13 mouse cellular contexts compared by ENCODE assay signal in genomic region chr6:137982195-137982737, GRCm38 (mm10).
DNase-seq lines count a peak whose midpoint lies in the region; ATAC-seq and TF ChIP-seq lines count a peak whose summit lies in the region.
"Had no signal": no experiment of that assay in that cellular context is flagged by ENCODE, and none has a peak within 500 bp of the region (broad histone marks: within the 10 kb centered on the region; RNA-seq: fewer than 3 reads in every experiment).

No protein-coding gene starts in this region.

- H3K27me3 ChIP-seq in heart, embryonic 12.5 days (replicated peaks): no peaks in the 10 kb centered on the region
- no peaks in the 10 kb centered on the region for H3K27me3 ChIP-seq in heart, embryonic 11.5 days (ENCODE audit: control insufficient read depth, insufficient read depth, low read length)
- H3K27me3 ChIP-seq in E14TG2a.4 (ENCODE audit: insufficient read depth, low read length): peaks cover 2% of the 10 kb centered on the region; the same call in 1 of the 2 replicates
- H3K27me3 ChIP-seq in embryonic facial prominence, embryonic 14.5 days (replicated peaks; ENCODE audit: control insufficient read depth, insufficient read depth, low read length): no peaks in the 10 kb centered on the region
- no peaks in the 10 kb centered on the region for H3K27me3 ChIP-seq in limb, embryonic 14.5 days (ENCODE audit: control insufficient read depth, insufficient read depth, low read length)
- H3K27me3 ChIP-seq: liver, embryonic 15.5 days had no signal

- no peak overlapping the region for H3K9ac ChIP-seq in heart, embryonic 12.5 days
- H3K9ac ChIP-seq in heart, embryonic 11.5 days (ENCODE audit: low read depth, low read length): no peak overlapping the region
- H3K9ac ChIP-seq in embryonic facial prominence, embryonic 14.5 days (ENCODE audit: low read depth, low read length): no peak overlapping the region
- H3K9ac ChIP-seq in limb, embryonic 14.5 days (ENCODE audit: low read depth, low read length, severe bottlenecking): peak overlapping the region; percentile 0; the same call in 1 of the 2 replicates
- H3K9ac ChIP-seq: liver, embryonic 15.5 days had no signal

- no peak for TF ChIP-seq CTCF in E14TG2a.4 (conservative IDR thresholded peaks at IDR 0.05; ENCODE audit: low read length)

- peak; percentile 31 for DNase-seq in embryonic facial prominence, embryonic 14.5 days (ENCODE audit: low spot score)
- DNase-seq in limb, embryonic 14.5 days (ENCODE audit: low spot score): no peak
- DNase-seq in cerebellum, adult 9-10 months: no peak
- DNase-seq in natural killer cell, adult 2 months (ENCODE audit: low spot score in 2 of 2): no peak
- DNase-seq: adrenal gland, postnatal 14 days; cerebellum, adult 8-10 months; thymus, adult 2 months had no signal

- no peak for ATAC-seq in heart, embryonic 12.5 days (ENCODE audit: insufficient number of reproducible peaks, low FRiP score)
- no peak for ATAC-seq in heart, embryonic 11.5 days (replicated peaks; ENCODE audit: insufficient number of reproducible peaks, low FRiP score, low TSS enrichment)
- ATAC-seq in embryonic facial prominence, embryonic 14.5 days (ENCODE audit: low read depth): no peak
- ATAC-seq in limb, embryonic 14.5 days (ENCODE audit: low FRiP score, low read depth): no peak
- ATAC-seq in frontal cortex, adult (ENCODE audit: low TSS enrichment): no peak

- 59% methylated on average over 19 of the region's 19 CpGs for WGBS in heart, embryonic 12.5 days
- 67% methylated on average over 19 of the region's 19 CpGs for WGBS in heart, embryonic 11.5 days (ENCODE audit: insufficient replicate concordance)
- WGBS in embryonic facial prominence, embryonic 14.5 days: 39% methylated on average over 19 of the region's 19 CpGs
- 28% methylated on average over 19 of the region's 19 CpGs for WGBS in limb, embryonic 14.5 days

- no peaks in the 10 kb centered on the region for H3K9me3 ChIP-seq in heart, embryonic 12.5 days (replicated peaks)
- no peaks in the 10 kb centered on the region for H3K9me3 ChIP-seq in heart, embryonic 11.5 days (replicated peaks; ENCODE audit: control insufficient read depth, low read length)
- H3K9me3 ChIP-seq in E14TG2a.4 (ENCODE audit: low read length): no peaks in the 10 kb centered on the region
- H3K9me3 ChIP-seq in embryonic facial prominence, embryonic 14.5 days (ENCODE audit: control insufficient read depth, low read length): no peaks in the 10 kb centered on the region
- no peaks in the 10 kb centered on the region for H3K9me3 ChIP-seq in limb, embryonic 14.5 days (ENCODE audit: control insufficient read depth, low read length)
- H3K9me3 ChIP-seq: heart, embryonic 10.5 days; liver, embryonic 15.5 days had no signal

- 0 out of 2 replicates have a peak overlapping the region, but pooled peaks have one; percentile 0 for H3K4me2 ChIP-seq in heart, embryonic 12.5 days
- no peak overlapping the region for H3K4me2 ChIP-seq in heart, embryonic 11.5 days
- peak overlapping the region; percentile 39 for H3K4me2 ChIP-seq in embryonic facial prominence, embryonic 14.5 days (ENCODE audit: low read depth, low read length)
- H3K4me2 ChIP-seq in limb, embryonic 14.5 days (replicated peaks; ENCODE audit: low read depth, low read length, severe bottlenecking): peak overlapping the region; percentile 16; the same call in 1 of the 2 replicates
- H3K4me2 ChIP-seq: liver, embryonic 15.5 days had no signal

- TF ChIP-seq POLR2A in limb, embryonic 14.5 days (IDR thresholded peaks at IDR 0.05; ENCODE audit: borderline replicate concordance, extremely low read depth, insufficient read depth, insufficient read length): no peak

- no peaks in the 10 kb centered on the region for H3K4me1 ChIP-seq in heart, embryonic 12.5 days (replicated peaks)
- no peaks in the 10 kb centered on the region for H3K4me1 ChIP-seq in heart, embryonic 11.5 days (ENCODE audit: control insufficient read depth, insufficient read depth, low read length)
- H3K4me1 ChIP-seq in E14TG2a.4 (replicated peaks; ENCODE audit: low read depth, low read length): no peaks in the 10 kb centered on the region
- H3K4me1 ChIP-seq in embryonic facial prominence, embryonic 14.5 days (ENCODE audit: control insufficient read depth, insufficient read depth, low read length): no peaks in the 10 kb centered on the region
- no peaks in the 10 kb centered on the region for H3K4me1 ChIP-seq in limb, embryonic 14.5 days (ENCODE audit: control insufficient read depth, insufficient read depth, low read length)
- H3K4me1 ChIP-seq: heart, embryonic 10.5 days; liver, embryonic 15.5 days had no signal

- H3K27ac ChIP-seq in heart, embryonic 12.5 days (ENCODE audit: poor library complexity, severe bottlenecking): no peak overlapping the region
- H3K27ac ChIP-seq in heart, embryonic 11.5 days (ENCODE audit: low read depth, low read length): no peak overlapping the region
- no peak overlapping the region for H3K27ac ChIP-seq in embryonic facial prominence, embryonic 14.5 days (replicated peaks; ENCODE audit: low read depth, low read length)
- H3K27ac ChIP-seq in limb, embryonic 14.5 days (replicated peaks; ENCODE audit: low read depth, low read length): no peak overlapping the region
- H3K27ac ChIP-seq: heart, embryonic 10.5 days; liver, embryonic 15.5 days had no signal

- H3K4me3 ChIP-seq in heart, embryonic 12.5 days: no peak overlapping the region
- no peak overlapping the region for H3K4me3 ChIP-seq in heart, embryonic 11.5 days (ENCODE audit: low read depth, low read length)
- peak overlapping the region; percentile 45; the same call in 1 of the 2 replicates for H3K4me3 ChIP-seq in E14TG2a.4 (replicated peaks; ENCODE audit: low read length)
- H3K4me3 ChIP-seq in embryonic facial prominence, embryonic 14.5 days (ENCODE audit: low read depth, low read length): no peak overlapping the region
- no peak overlapping the region for H3K4me3 ChIP-seq in limb, embryonic 14.5 days (replicated peaks; ENCODE audit: low read length)
- H3K4me3 ChIP-seq: heart, embryonic 10.5 days; liver, embryonic 15.5 days had no signal

- no peaks in the 10 kb centered on the region for H3K36me3 ChIP-seq in heart, embryonic 12.5 days
- H3K36me3 ChIP-seq in heart, embryonic 11.5 days (ENCODE audit: control insufficient read depth, insufficient read depth, low read length): no peaks in the 10 kb centered on the region
- no peaks in the 10 kb centered on the region for H3K36me3 ChIP-seq in E14TG2a.4 (ENCODE audit: insufficient read depth, low read length)
- no peaks in the 10 kb centered on the region for H3K36me3 ChIP-seq in embryonic facial prominence, embryonic 14.5 days (ENCODE audit: control insufficient read depth, insufficient read depth, low read length)
- no peaks in the 10 kb centered on the region for H3K36me3 ChIP-seq in limb, embryonic 14.5 days (ENCODE audit: control insufficient read depth, insufficient read depth, low read length)
- H3K36me3 ChIP-seq: heart, embryonic 10.5 days; liver, embryonic 15.5 days had no signal
